Mouse (Mus musculus) cerebellum, adult 2 months (tissue): ENCODE measurements around the gene Cdk5.

Experiments used
- CTCF ChIP-seq: fragments of 200-500 bp; IDR thresholded peaks from 2 replicates; pipeline ENCODE4 v1.5.1; 2011; ENCODE audit warnings: low read depth, mild to moderate bottlenecking, control low read depth, low read length, moderate library complexity, borderline replicate concordance; ENCODE audit not compliant: insufficient read depth
- POLR2A ChIP-seq: fragments of 200-500 bp; IDR thresholded peaks from 2 replicates; pipeline ENCODE4 v1.6.1; 2011; ENCODE audit warnings: low read length, control low read depth, borderline replicate concordance; ENCODE audit not compliant: insufficient read depth

DNA sequence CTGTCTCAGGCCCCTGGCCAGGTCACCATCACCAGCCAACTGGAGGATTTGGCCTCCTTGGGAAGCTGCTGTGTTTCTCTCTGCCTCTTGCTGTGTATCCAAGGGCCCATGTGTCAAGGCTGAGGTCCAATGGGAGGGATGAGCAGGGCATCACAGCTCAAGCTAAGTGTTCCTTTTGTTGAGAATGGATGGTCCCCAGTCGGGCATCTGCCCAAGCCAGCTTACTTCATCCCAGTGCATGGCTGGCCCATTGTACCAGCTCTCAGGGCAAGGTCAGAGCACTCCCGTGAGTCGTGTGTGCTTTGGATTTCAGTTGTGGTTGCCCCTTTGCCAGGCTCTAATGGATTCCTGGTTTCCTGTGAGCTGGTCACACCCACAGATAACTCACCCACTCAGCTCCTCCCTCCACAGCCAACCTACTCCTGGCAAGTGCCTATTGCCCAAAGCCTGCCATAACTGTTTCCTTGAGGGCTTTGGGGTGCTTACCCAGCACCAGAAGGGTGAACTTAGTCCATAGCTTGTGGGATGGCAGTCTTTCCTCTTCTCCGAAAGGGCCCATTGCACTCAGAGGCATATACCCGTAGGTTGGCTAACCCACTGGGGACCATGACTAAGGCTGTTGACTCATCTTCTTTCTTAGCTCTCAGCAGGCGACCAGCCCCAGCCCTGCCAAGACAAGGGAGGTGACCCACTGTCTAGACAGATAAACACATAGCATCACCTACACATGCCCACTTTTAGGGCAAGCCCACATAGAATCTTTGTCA lies 18.6 kb downstream of the Cdk5 start:
- TF ChIP-seq CTCF: no peak
- no peak for TF ChIP-seq POLR2A
